In genomic region chr13:114048071-114048470, GRCm38 (mm10) we compare ENCODE assay signal across 24 mouse cellular contexts.
DNase-seq lines count a peak whose midpoint lies in the region; ATAC-seq lines count a peak whose summit lies in the region.
"Had no signal": no experiment of that assay in that cellular context is flagged by ENCODE, and none has a peak within 500 bp of the region (broad histone marks: within the 10 kb centered on the region; RNA-seq: fewer than 3 reads in every experiment).

No protein-coding gene starts in this region.

- ATAC-seq in midbrain, embryonic 15.5 days (replicated peaks) = no peak
- no peak for ATAC-seq in hindbrain, embryonic 16.5 days
- ATAC-seq: forebrain, embryonic 16.5 days; hindbrain, postnatal 0 days; intestine, embryonic 15.5 days had no signal

- no peaks in the 10 kb centered on the region for H3K27me3 ChIP-seq in midbrain, embryonic 10.5 days (ENCODE audit: low read depth, poor library complexity, severe bottlenecking)
- H3K27me3 ChIP-seq in midbrain, embryonic 15.5 days (replicated peaks) = no peaks in the 10 kb centered on the region
- no peaks in the 10 kb centered on the region for H3K27me3 ChIP-seq in hindbrain, embryonic 16.5 days (replicated peaks; ENCODE audit: control insufficient read depth, insufficient read depth, low read length)
- H3K27me3 ChIP-seq: embryonic facial prominence, embryonic 13.5 days; heart, embryonic 13.5 days; intestine, embryonic 15.5 days; limb, embryonic 12.5 days; neural tube, embryonic 13.5 days had no signal

- peak; percentile 21 for DNase-seq in embryo, embryonic 10.5 days (ENCODE audit: low spot score)
- no peak for DNase-seq in embryo, embryonic 11 days
- no peak for DNase-seq in midbrain, embryonic 10.5 days (ENCODE audit: low spot score)
- DNase-seq in adrenal gland, adult 8-10 months = peak; percentile 36
- DNase-seq in spleen, adult 12 weeks (ENCODE audit: low spot score) = no peak
- DNase-seq: cerebellum, adult 18-20 months; cerebellum, postnatal 14 days; heart, postnatal 14 days; kidney, adult 2 months; kidney, postnatal 36 days; lung, postnatal 10 days had no signal

- no peaks in the 10 kb centered on the region for H3K36me3 ChIP-seq in midbrain, embryonic 10.5 days
- no peaks in the 10 kb centered on the region for H3K36me3 ChIP-seq in midbrain, embryonic 15.5 days (replicated peaks)
- H3K36me3 ChIP-seq in hindbrain, embryonic 16.5 days (ENCODE audit: control insufficient read depth, insufficient read depth, low read length) = no peaks in the 10 kb centered on the region
- H3K36me3 ChIP-seq: embryonic facial prominence, embryonic 13.5 days; heart, embryonic 13.5 days; hindbrain, embryonic 10.5 days; intestine, embryonic 15.5 days; limb, embryonic 12.5 days; neural tube, embryonic 13.5 days had no signal

- peak overlapping the region; percentile 72; the same call in 1 of the 2 replicates for H3K27ac ChIP-seq in midbrain, embryonic 10.5 days (replicated peaks)
- H3K27ac ChIP-seq in midbrain, embryonic 15.5 days = no peak overlapping the region
- no peak overlapping the region for H3K27ac ChIP-seq in hindbrain, embryonic 16.5 days (ENCODE audit: low read depth, low read length)
- H3K27ac ChIP-seq: embryonic facial prominence, embryonic 13.5 days; heart, embryonic 13.5 days; hindbrain, postnatal 0 days; intestine, embryonic 15.5 days; layer of hippocampus, adult 2 months; left cerebral cortex, adult 2 months; limb, embryonic 12.5 days; neural tube, embryonic 13.5 days had no signal

- WGBS in midbrain, embryonic 10.5 days = 47% methylated on average over 10 of the region's 10 CpGs
- 45% methylated on average over 10 of the region's 10 CpGs for WGBS in midbrain, embryonic 15.5 days
- WGBS in hindbrain, embryonic 16.5 days = 49% methylated on average over 10 of the region's 10 CpGs

- no peak overlapping the region for H3K9ac ChIP-seq in midbrain, embryonic 15.5 days
- H3K9ac ChIP-seq in hindbrain, embryonic 16.5 days (ENCODE audit: low read depth, low read length) = no peak overlapping the region
- H3K9ac ChIP-seq: embryonic facial prominence, embryonic 13.5 days; heart, embryonic 13.5 days; intestine, embryonic 15.5 days; limb, embryonic 12.5 days; neural tube, embryonic 13.5 days had no signal

- no peaks in the 10 kb centered on the region for H3K9me3 ChIP-seq in midbrain, embryonic 10.5 days (replicated peaks)
- H3K9me3 ChIP-seq in midbrain, embryonic 15.5 days = no peaks in the 10 kb centered on the region
- H3K9me3 ChIP-seq in hindbrain, embryonic 16.5 days (ENCODE audit: control insufficient read depth, low read length) = no peaks in the 10 kb centered on the region
- H3K9me3 ChIP-seq: embryonic facial prominence, embryonic 13.5 days; heart, embryonic 13.5 days; hindbrain, embryonic 10.5 days; intestine, embryonic 15.5 days; limb, embryonic 12.5 days; neural tube, embryonic 13.5 days had no signal

- no peak overlapping the region for H3K4me3 ChIP-seq in midbrain, embryonic 10.5 days
- H3K4me3 ChIP-seq in midbrain, embryonic 15.5 days = no peak overlapping the region
- H3K4me3 ChIP-seq in hindbrain, embryonic 16.5 days (ENCODE audit: low read length) = no peak overlapping the region
- H3K4me3 ChIP-seq: embryonic facial prominence, embryonic 13.5 days; erythroblast, embryonic 14.5 days; heart, embryonic 13.5 days; hindbrain, embryonic 10.5 days; intestine, embryonic 15.5 days; layer of hippocampus, adult 2 months; left cerebral cortex, adult 2 months; limb, embryonic 12.5 days; neural tube, embryonic 13.5 days had no signal

- H3K4me1 ChIP-seq in midbrain, embryonic 10.5 days = peaks cover 55% of the 10 kb centered on the region
- H3K4me1 ChIP-seq in midbrain, embryonic 15.5 days = 0 out of 2 replicates have a peak, but pooled peaks cover 3% of the 10 kb centered on the region
- no peaks in the 10 kb centered on the region; the same call in 1 of the 2 replicates for H3K4me1 ChIP-seq in hindbrain, embryonic 16.5 days (ENCODE audit: control insufficient read depth, insufficient read depth, low read depth, low read length)
- H3K4me1 ChIP-seq: embryonic facial prominence, embryonic 13.5 days; intestine, embryonic 15.5 days had no signal

- no peak overlapping the region for H3K4me2 ChIP-seq in midbrain, embryonic 15.5 days
- H3K4me2 ChIP-seq in hindbrain, embryonic 16.5 days (ENCODE audit: low read length) = no peak overlapping the region
- H3K4me2 ChIP-seq: embryonic facial prominence, embryonic 13.5 days; heart, embryonic 13.5 days; intestine, embryonic 15.5 days; limb, embryonic 12.5 days; neural tube, embryonic 13.5 days had no signal

Comparison
In these comparisons a context has a peak if more than half of its experiments do, and no peak if none do; other contexts are left out.
1. DNase-seq: peak in embryo, embryonic 10.5 days (single experiment) and adrenal gland, adult 8-10 months (single experiment); none in embryo, embryonic 11 days (single experiment), midbrain, embryonic 10.5 days (single experiment) and spleen, adult 12 weeks (single experiment).